Mouse (Mus musculus): ENCODE measurements at regions not wholly inside any gene's neighbourhood (a gene's known extent, or its start where the extent isn't known, plus 50 kb on each side); places are given as distances from the start of the nearest gene placed in this dataset.

GRCm38 (mm10) chr13:47298010-47298409 is 175.6 kb downstream of the Rnf144b start:
- Histone ChIP-seq H3K4me3 (ENCODE audit: insufficient read depth, low read depth, low read length) (no peak overlapping the region), H3K27ac (ENCODE audit: insufficient read depth, low read depth, low read length) (no peak overlapping the region), H3K4me1 (ENCODE audit: control insufficient read depth, insufficient read depth, low read length) (peaks cover 4% of the 10 kb centered on the region)
- TF ChIP-seq POLR2A (IDR thresholded peaks at IDR 0.05; ENCODE audit: insufficient read depth, low read depth, low read length) (no peak), CTCF (IDR thresholded peaks at IDR 0.05; ENCODE audit: insufficient read depth, low read depth, low read length) (no peak)
- 23% methylated on average over 11 of the region's 11 CpGs for WGBS

GRCm38 (mm10) chr13:47300486-47300885 is 178.0 kb downstream of the Rnf144b start:
- Histone ChIP-seq H3K27ac (ENCODE audit: insufficient read depth, low read depth, low read length) (no peak overlapping the region), H3K4me3 (ENCODE audit: insufficient read depth, low read depth, low read length) (no peak overlapping the region), H3K4me1 (ENCODE audit: control insufficient read depth, insufficient read depth, low read length) (peaks cover 4% of the 10 kb centered on the region)
- no peak for TF ChIP-seq CTCF (IDR thresholded peaks at IDR 0.05; ENCODE audit: insufficient read depth, low read depth, low read length)
- TF ChIP-seq POLR2A (IDR thresholded peaks at IDR 0.05; ENCODE audit: insufficient read depth, low read depth, low read length): no peak
- WGBS: 53% methylated on average over 2 of the region's 2 CpGs

- Histone ChIP-seq H3K27ac (ENCODE audit: insufficient read depth, low read depth, low read length) (no peak overlapping the region), H3K4me1 (ENCODE audit: control insufficient read depth, insufficient read depth, low read length) (peaks cover 4% of the 10 kb centered on the region), H3K4me3 (ENCODE audit: insufficient read depth, low read depth, low read length) (no peak overlapping the region)
- whole genome bisulfite sequencing: 62% methylated on average over 3 of the region's 3 CpGs
- no peak for TF ChIP-seq POLR2A (IDR thresholded peaks at IDR 0.05; ENCODE audit: insufficient read depth, low read depth, low read length)
- TF ChIP-seq CTCF (IDR thresholded peaks at IDR 0.05; ENCODE audit: insufficient read depth, low read depth, low read length): no peak
Observed at GRCm38 (mm10) chr13:47301070-47301469, 178.6 kb downstream of the Rnf144b start.

- Histone ChIP-seq H3K4me3 (ENCODE audit: insufficient read depth, low read depth, low read length) (no peak overlapping the region), H3K27ac (ENCODE audit: insufficient read depth, low read depth, low read length) (no peak overlapping the region), H3K4me1 (ENCODE audit: control insufficient read depth, insufficient read depth, low read length) (peaks cover 3% of the 10 kb centered on the region; the same call in 1 of the 2 replicates)
- 82% methylated on average over 6 of the region's 6 CpGs for WGBS
- TF ChIP-seq CTCF (IDR thresholded peaks at IDR 0.05; ENCODE audit: insufficient read depth, low read depth, low read length) (no peak), POLR2A (IDR thresholded peaks at IDR 0.05; ENCODE audit: insufficient read depth, low read depth, low read length) (no peak)
Observed at GRCm38 (mm10) chr13:47309492-47309891, 187.0 kb downstream of the Rnf144b start.

GRCm38 (mm10) chr13:47310751-47311202 is 188.3 kb downstream of the Rnf144b start:
- H3K4me3 ChIP-seq (ENCODE audit: insufficient read depth, low read depth, low read length): no peak overlapping the region
- TF ChIP-seq CTCF (IDR thresholded peaks at IDR 0.05; ENCODE audit: insufficient read depth, low read depth, low read length) (no peak), POLR2A (IDR thresholded peaks at IDR 0.05; ENCODE audit: insufficient read depth, low read depth, low read length) (no peak)
- H3K27ac ChIP-seq (ENCODE audit: insufficient read depth, low read depth, low read length): no peak overlapping the region; the same call in 1 of the 2 replicates
- H3K4me1 ChIP-seq (ENCODE audit: control insufficient read depth, insufficient read depth, low read length): peaks cover 3% of the 10 kb centered on the region; the same call in 1 of the 2 replicates
- WGBS: 36% methylated on average over 7 of the region's 7 CpGs

- H3K4me3 ChIP-seq (ENCODE audit: insufficient read depth, low read depth, low read length): no peak overlapping the region
- TF ChIP-seq CTCF (IDR thresholded peaks at IDR 0.05; ENCODE audit: insufficient read depth, low read depth, low read length) (no peak), POLR2A (IDR thresholded peaks at IDR 0.05; ENCODE audit: insufficient read depth, low read depth, low read length) (no peak)
- WGBS: 21% methylated on average over 8 of the region's 8 CpGs
- H3K4me1 ChIP-seq (ENCODE audit: control insufficient read depth, insufficient read depth, low read length): no peaks in the 10 kb centered on the region
- H3K27ac ChIP-seq (ENCODE audit: insufficient read depth, low read depth, low read length): no peak overlapping the region
Observed at GRCm38 (mm10) chr13:47319549-47319948, 197.1 kb downstream of the Rnf144b start.

- Histone ChIP-seq H3K4me3 (ENCODE audit: insufficient read depth, low read depth, low read length) (no peak overlapping the region), H3K4me1 (ENCODE audit: control insufficient read depth, insufficient read depth, low read length) (no peaks in the 10 kb centered on the region), H3K27ac (ENCODE audit: insufficient read depth, low read depth, low read length) (no peak overlapping the region)
- WGBS: 94% methylated on average over 1 of the region's 1 CpGs
- TF ChIP-seq CTCF (IDR thresholded peaks at IDR 0.05; ENCODE audit: insufficient read depth, low read depth, low read length): no peak
- TF ChIP-seq POLR2A (IDR thresholded peaks at IDR 0.05; ENCODE audit: insufficient read depth, low read depth, low read length): no peak
Observed at GRCm38 (mm10) chr13:47321876-47322275, 199.4 kb downstream of the Rnf144b start.

- Histone ChIP-seq H3K4me3 (ENCODE audit: insufficient read depth, low read depth, low read length) (no peak overlapping the region), H3K27ac (ENCODE audit: insufficient read depth, low read depth, low read length) (0 out of 2 replicates have a peak overlapping the region, but pooled peaks have one; percentile 21), H3K4me1 (ENCODE audit: control insufficient read depth, insufficient read depth, low read length) (peaks cover 12% of the 10 kb centered on the region)
- TF ChIP-seq POLR2A (IDR thresholded peaks at IDR 0.05; ENCODE audit: insufficient read depth, low read depth, low read length) (no peak), CTCF (IDR thresholded peaks at IDR 0.05; ENCODE audit: insufficient read depth, low read depth, low read length) (no peak)
- WGBS: 40% methylated on average over 16 of the region's 16 CpGs
Observed at GRCm38 (mm10) chr13:47335996-47336684, 213.7 kb downstream of the Rnf144b start.

- 0 out of 2 replicates have a peak overlapping the region, but pooled peaks have one; percentile 21 for H3K27ac ChIP-seq (ENCODE audit: insufficient read depth, low read depth, low read length)
- TF ChIP-seq CTCF (IDR thresholded peaks at IDR 0.05; ENCODE audit: insufficient read depth, low read depth, low read length) (no peak), POLR2A (IDR thresholded peaks at IDR 0.05; ENCODE audit: insufficient read depth, low read depth, low read length) (no peak)
- H3K4me3 ChIP-seq (ENCODE audit: insufficient read depth, low read depth, low read length): no peak overlapping the region
- peaks cover 12% of the 10 kb centered on the region for H3K4me1 ChIP-seq (ENCODE audit: control insufficient read depth, insufficient read depth, low read length)
- WGBS: 49% methylated on average over 15 of the region's 15 CpGs
Observed at GRCm38 (mm10) chr13:47336865-47337441, 214.5 kb downstream of the Rnf144b start.

Measured in olfactory bulb, adult 2 months (tissue).